Mouse (Mus musculus): ENCODE results near the gene Arfgef2.

The Arfgef2 gene

GRCm38 (mm10) chr2:166905711-166906522 lies 100.5 kb downstream of the Arfgef2 start, which contains the start of gene Cse1l:
Cse1l (plus strand) TSS chr2:166906040.
- peak; percentile 95 to 96 for DNase-seq (ENCODE audit: low spot score in 2 of 2)

DNA sequence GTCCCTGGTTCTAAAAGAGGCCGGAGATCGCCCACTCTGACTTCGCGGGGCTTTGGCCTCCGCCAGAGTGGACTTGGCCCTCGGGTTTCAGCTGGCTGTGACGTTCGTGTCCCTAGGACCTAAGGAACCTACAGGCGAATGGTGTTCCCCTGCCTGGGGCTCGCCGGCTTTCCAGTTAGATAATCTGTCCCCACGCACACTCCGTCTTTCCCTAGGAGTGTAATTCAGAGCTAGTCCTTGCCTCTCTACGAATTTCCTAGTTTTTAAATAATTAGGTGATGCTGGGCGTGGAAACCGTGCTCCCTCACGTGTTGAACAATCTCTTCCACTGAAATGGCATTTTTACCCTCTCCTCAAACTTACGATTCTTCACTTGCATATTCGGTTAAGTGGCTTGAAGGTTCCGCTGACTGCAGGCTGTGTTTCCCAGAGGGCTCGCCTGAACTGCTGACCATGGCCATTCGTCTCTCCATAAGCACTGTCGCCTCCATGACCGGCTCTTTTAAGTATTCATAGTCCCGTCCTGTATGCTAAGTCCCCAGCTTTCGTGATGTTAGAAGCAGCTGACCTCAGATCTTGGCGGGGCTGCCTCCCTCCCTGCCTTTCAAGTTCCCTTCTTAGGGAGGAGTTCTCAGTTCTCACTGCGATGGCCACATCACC lies 101.3 kb downstream of the Arfgef2 start:
- DNase-seq (ENCODE audit: low spot score in 2 of 2): peak; percentile 4 to 17

GRCm38 (mm10) chr2:166909729-166910128 lies 104.3 kb downstream of the Arfgef2 start:
- DNase-seq (ENCODE audit: low spot score in 2 of 2): no peak

GRCm38 (mm10) chr2:166910536-166910935 lies 105.1 kb downstream of the Arfgef2 start:
- DNase-seq (ENCODE audit: low spot score in 2 of 2): no peak

GRCm38 (mm10) chr2:166923971-166924370 lies 118.6 kb downstream of the Arfgef2 start:
- no peak for DNase-seq (ENCODE audit: low spot score in 2 of 2)

DNA sequence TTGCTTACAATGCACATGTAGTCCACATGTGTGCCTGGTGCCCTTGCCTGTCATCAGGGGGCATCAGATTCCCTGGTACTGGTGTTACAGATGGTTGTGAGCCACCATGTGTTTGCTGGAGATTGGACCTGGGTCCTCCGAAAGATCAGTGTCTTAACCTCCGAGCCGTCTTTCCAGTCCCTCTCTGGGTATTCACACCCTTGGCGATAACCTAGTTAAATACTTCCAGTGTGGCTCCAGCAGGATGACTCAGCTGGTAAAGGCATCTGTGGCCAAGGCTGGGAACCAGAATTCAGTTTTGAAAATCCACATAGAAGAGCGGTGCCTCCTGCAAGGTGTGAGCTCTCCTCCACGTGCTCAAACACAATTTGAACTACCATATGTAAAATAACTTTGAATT lies 128.6 kb downstream of the Arfgef2 start:
- no peak for DNase-seq (ENCODE audit: low spot score in 2 of 2)

DNA sequence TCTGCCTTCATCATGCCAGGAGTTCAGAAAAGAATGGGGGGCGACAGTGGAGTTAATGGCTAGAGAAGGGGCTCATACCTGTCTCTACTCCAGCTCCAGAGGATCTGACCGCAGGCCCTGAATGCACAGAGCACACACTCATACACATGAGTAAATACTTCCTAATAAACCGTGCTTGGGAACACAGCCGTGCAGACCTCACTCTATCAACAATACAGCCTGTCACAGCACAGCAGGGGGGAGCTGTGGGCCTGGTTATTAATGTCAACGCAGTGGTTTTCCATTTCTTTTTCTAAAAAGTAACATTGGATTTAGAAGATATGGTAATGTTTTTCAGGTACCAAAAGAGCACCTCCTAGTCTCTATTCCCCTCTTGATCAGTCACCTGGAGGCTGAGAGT lies 129.0 kb downstream of the Arfgef2 start:
- no peak for DNase-seq (ENCODE audit: low spot score in 2 of 2)

- no peak for DNase-seq (ENCODE audit: low spot score in 2 of 2)
These were observed 130.2 kb downstream of the Arfgef2 start for GRCm38 (mm10) chr2:166935582-166935981.

GRCm38 (mm10) chr2:166936166-166936565 lies 130.8 kb downstream of the Arfgef2 start:
- DNase-seq (ENCODE audit: low spot score in 2 of 2): no peak

- DNase-seq (ENCODE audit: low spot score in 2 of 2): no peak
These were observed 137.8 kb downstream of the Arfgef2 start for GRCm38 (mm10) chr2:166943146-166943545.

DNA sequence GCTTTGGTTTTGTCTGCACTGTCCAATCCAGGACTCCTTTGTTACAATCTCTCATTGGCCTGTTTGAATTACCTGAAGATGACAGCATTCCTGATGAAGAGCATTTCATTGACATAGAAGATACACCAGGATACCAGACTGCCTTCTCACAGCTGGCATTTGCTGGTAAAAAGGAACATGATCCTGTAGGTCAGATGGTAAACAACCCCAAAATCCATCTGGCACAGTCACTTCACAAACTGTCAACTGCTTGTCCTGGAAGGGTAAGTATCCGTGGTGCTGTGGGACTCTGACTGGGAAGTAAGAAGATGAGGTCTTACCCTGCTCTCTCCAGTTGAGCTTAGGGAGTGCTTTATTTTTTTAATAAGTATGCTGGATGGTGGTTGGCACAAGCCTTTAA lies 139.0 kb downstream of the Arfgef2 start:
- no peak for DNase-seq (ENCODE audit: low spot score in 2 of 2)

- no peak for DNase-seq (ENCODE audit: low spot score in 2 of 2)
These were observed 140.1 kb downstream of the Arfgef2 start for GRCm38 (mm10) chr2:166945456-166945855.

All from heart, adult 9 months (tissue).